Mouse (Mus musculus) midbrain, embryonic 14.5 days (tissue): ENCODE measurements around the gene Sec1. TPM values are rescaled to one million over a fixed set of nuclear protein-coding genes. Genes with fewer than 3 reads are reported as not detected.

Experiments
- ATAC-seq: fragments of 200-750 bp; cut with Nextera tagmentation; 2 replicates; pipeline ENCODE4 v1.8.0; 2017; ENCODE audit warnings: moderate number of reproducible peaks, moderate library complexity; ENCODE audit not compliant: low FRiP score, low TSS enrichment
- DNase-seq: peaks from one replicate; pipeline ENCODE4 v3.0.0-alpha.2; 2015
- H3K27ac ChIP-seq: fragments of 300-500 bp; sonication (generic); replicated peaks from 2 replicates; pipeline ENCODE4 v1.5.1; 2014; ENCODE audit warnings: mild to moderate bottlenecking, low read depth, low read length, moderate library complexity
- H3K27me3 ChIP-seq: fragments of 300-500 bp; sonication (generic); 2 replicates; pipeline ENCODE4 v1.6.1; 2014; ENCODE audit warnings: low read length, control low read depth, mixed read lengths; ENCODE audit not compliant: control insufficient read depth, insufficient read depth
- H3K36me3 ChIP-seq: fragments of 300-500 bp; sonication (generic); 2 replicates; pipeline ENCODE4 v1.6.1; 2014; ENCODE audit warnings: low read length, control low read depth; ENCODE audit not compliant: control insufficient read depth, insufficient read depth
- H3K4me1 ChIP-seq: fragments of 300-500 bp; sonication (generic); 2 replicates; pipeline ENCODE4 v1.6.1; 2014; ENCODE audit warnings: mild to moderate bottlenecking, antibody characterized with exemption, low read length, control low read depth; ENCODE audit not compliant: control insufficient read depth, insufficient read depth
- H3K4me2 ChIP-seq: fragments of 300-500 bp; sonication (generic); 2 replicates; pipeline ENCODE4 v1.6.1; 2014; ENCODE audit warnings: mild to moderate bottlenecking, low read length, moderate library complexity
- H3K4me3 ChIP-seq: fragments of 300-500 bp; sonication (generic); replicated peaks from 2 replicates; pipeline ENCODE4 v1.5.1; 2014; ENCODE audit warnings: low read depth, low read length
- H3K9ac ChIP-seq: fragments of 300-500 bp; sonication (generic); replicated peaks from 2 replicates; pipeline ENCODE4 v1.6.1; 2014; ENCODE audit warnings: mild to moderate bottlenecking, low read length, moderate library complexity
- H3K9me3 ChIP-seq: fragments of 300-500 bp; sonication (generic); 2 replicates; pipeline ENCODE4 v1.6.1; 2016; ENCODE audit warnings: low read length, control low read depth, mixed read lengths; ENCODE audit not compliant: control insufficient read depth
- WGBS: fragments of 180-500 bp; shearing (Covaris S2); extraction: QIAGEN DNeasy Blood & Tissue Kit; methylation state at CpG from one replicate; pipeline ENCODE4 v1.1.7; 2014; 5-methylcytosine and 5-hydroxymethylcytosine counted together
- polyA plus RNA-seq: library from polyadenylated mRNA; unstranded; fragments of >200 nt; fragmentation: Nextera tagmentation; extraction: Ambion mirVana; gene quantifications from 2 replicates; pipeline ENCODE4 v1.2.1, GENCODE M21; 2014

Sec1 gene
- polyA plus RNA-seq, 1 experiment from 2014 or later = 0.21 TPM

- Histone ChIP-seq H3K4me2 (peak within 1 kb of the TSS; percentile 96), H3K27me3 (no peaks in the 10 kb centered on the region), H3K4me1 (peaks cover 77% of the 10 kb centered on the region), H3K36me3 (peaks cover 2% of the 10 kb centered on the region; the same call in 1 of the 2 replicates), H3K9me3 (no peaks in the 10 kb centered on the region), H3K27ac (peak within 1 kb of the TSS; percentile 93), H3K4me3 (peak within 1 kb of the TSS; percentile 51), H3K9ac (peak within 1 kb of the TSS; percentile 56)
- 0% methylated on average over 36 of the region's 36 CpGs for WGBS
- DNase-seq = peak; percentile 99
- peak; percentile 89 for ATAC-seq
Measured at GRCm38 (mm10) chr7:45704730-45705442, 10.7 kb upstream of the Sec1 start, which contains the start of gene Dbp. Gene Dbp, plus strand, starts transcription at chr7:45705088.

GRCm38 (mm10) chr7:45704046-45704559, 9.9 kb upstream of the Sec1 start:
- H3K36me3 ChIP-seq = no peaks in the 10 kb centered on the region
- peak overlapping the region; percentile 93 for H3K27ac ChIP-seq
- peak overlapping the region; percentile 96 for H3K4me2 ChIP-seq
- H3K27me3 ChIP-seq = no peaks in the 10 kb centered on the region; the same call in 1 of the 2 replicates
- WGBS = under 1% methylated on average over 13 of the region's 13 CpGs
- peak overlapping the region; percentile 56 for H3K9ac ChIP-seq
- H3K9me3 ChIP-seq = no peaks in the 10 kb centered on the region
- ATAC-seq (peak; percentile 52), DNase-seq (peak; percentile 89)
- H3K4me3 ChIP-seq = peak overlapping the region; percentile 51
- peaks cover 70% of the 10 kb centered on the region for H3K4me1 ChIP-seq

- peak overlapping the region; percentile 93 for H3K27ac ChIP-seq
- H3K4me2 ChIP-seq = peak overlapping the region; percentile 96
- no peak for DNase-seq
- peaks cover 2% of the 10 kb centered on the region for H3K27me3 ChIP-seq
- peaks cover 64% of the 10 kb centered on the region for H3K4me1 ChIP-seq
- peak overlapping the region; percentile 56 for H3K9ac ChIP-seq
- H3K9me3 ChIP-seq = no peaks in the 10 kb centered on the region
- H3K36me3 ChIP-seq = no peaks in the 10 kb centered on the region
- no peak for ATAC-seq
- H3K4me3 ChIP-seq = peak overlapping the region; percentile 51
- WGBS = 34% methylated on average over 12 of the region's 12 CpGs
Measured at GRCm38 (mm10) chr7:45703521-45704033, 9.4 kb upstream of the Sec1 start.

GRCm38 (mm10) chr7:45702809-45703520, 8.8 kb upstream of the Sec1 start:
- peak overlapping the region; percentile 51 for H3K4me3 ChIP-seq
- H3K36me3 ChIP-seq = no peaks in the 10 kb centered on the region
- peak overlapping the region; percentile 93; the same call in 1 of the 2 replicates for H3K27ac ChIP-seq
- peaks cover 5% of the 10 kb centered on the region for H3K27me3 ChIP-seq
- peak overlapping the region; percentile 56; the same call in 1 of the 2 replicates for H3K9ac ChIP-seq
- H3K4me2 ChIP-seq = peak overlapping the region; percentile 96
- no peaks in the 10 kb centered on the region for H3K9me3 ChIP-seq
- ATAC-seq (no peak), DNase-seq (no peak)
- WGBS = 89% methylated on average over 17 of the region's 17 CpGs
- H3K4me1 ChIP-seq = peaks cover 58% of the 10 kb centered on the region

GRCm38 (mm10) chr7:45702316-45702715, 8.1 kb upstream of the Sec1 start:
- 93% methylated on average over 11 of the region's 11 CpGs for WGBS
- Histone ChIP-seq H3K4me2 (no peak overlapping the region), H3K9ac (no peak overlapping the region)

GRCm38 (mm10) chr7:45701607-45702006, 7.4 kb upstream of the Sec1 start:
- H3K36me3 ChIP-seq = no peaks in the 10 kb centered on the region
- no peaks in the 10 kb centered on the region for H3K9me3 ChIP-seq
- peaks cover 5% of the 10 kb centered on the region for H3K27me3 ChIP-seq
- no peak for DNase-seq
- H3K9ac ChIP-seq = no peak overlapping the region; the same call in 1 of the 2 replicates
- 87% methylated on average over 11 of the region's 11 CpGs for WGBS
- peak overlapping the region; percentile 94 for H3K4me2 ChIP-seq
- no peak for ATAC-seq
- no peak overlapping the region for H3K27ac ChIP-seq
- H3K4me3 ChIP-seq = no peak overlapping the region; the same call in 1 of the 2 replicates
- H3K4me1 ChIP-seq = peaks cover 45% of the 10 kb centered on the region

More at GRCm38 (mm10) chr7:45702316-45702715, 8.1 kb upstream of the Sec1 start:
- peaks cover 5% of the 10 kb centered on the region for H3K27me3 ChIP-seq
- DNase-seq = no peak
- no peak overlapping the region for H3K4me3 ChIP-seq
- ATAC-seq = no peak
- H3K4me1 ChIP-seq = peaks cover 52% of the 10 kb centered on the region
- no peak overlapping the region for H3K27ac ChIP-seq
- H3K9me3 ChIP-seq = no peaks in the 10 kb centered on the region
- H3K36me3 ChIP-seq = no peaks in the 10 kb centered on the region

- Histone ChIP-seq H3K27ac (0 out of 2 replicates have a peak overlapping the region, but pooled peaks have one; percentile 58), H3K4me1 (peaks cover 40% of the 10 kb centered on the region), H3K36me3 (no peaks in the 10 kb centered on the region), H3K4me3 (peak overlapping the region; percentile 49), H3K27me3 (peaks cover 5% of the 10 kb centered on the region), H3K4me2 (peak overlapping the region; percentile 94), H3K9ac (peak overlapping the region; percentile 24), H3K9me3 (no peaks in the 10 kb centered on the region)
- WGBS = 31% methylated on average over 11 of the region's 11 CpGs
- DNase-seq = no peak
- no peak for ATAC-seq
Measured at GRCm38 (mm10) chr7:45701072-45701471, 6.9 kb upstream of the Sec1 start.

GRCm38 (mm10) chr7:45700301-45701015, 6.3 kb upstream of the Sec1 start:
- DNase-seq (peak; percentile 94), ATAC-seq (0 out of 2 replicates have a peak, but pooled peaks have one; percentile 6)
- Histone ChIP-seq H3K9ac (peak overlapping the region; percentile 80), H3K9me3 (no peaks in the 10 kb centered on the region), H3K4me3 (peak overlapping the region; percentile 49), H3K27ac (peak overlapping the region; percentile 86), H3K27me3 (peaks cover 5% of the 10 kb centered on the region), H3K4me2 (peak overlapping the region; percentile 94), H3K36me3 (no peaks in the 10 kb centered on the region), H3K4me1 (peaks cover 34% of the 10 kb centered on the region)
- WGBS = under 1% methylated on average over 20 of the region's 20 CpGs
